Mouse (Mus musculus) heart, postnatal 36 days (tissue): ENCODE measurements around the gene Creg1. TPM values are rescaled to one million over a fixed set of nuclear protein-coding genes. Genes with fewer than 3 reads are reported as not detected.

ENCODE experiments used
- DNase-seq, 2 experiments: peaks; one replicate each; pipeline ENCODE4 v3.0.0; 2021 to 2022
- intact Hi-C: fragments of 180-260 bp; cut with DNase I; formaldehyde crosslinking; loops from one replicate; pipeline ENCODE4 v1.15.1; 2025
- total RNA-seq, 2 experiments: library from RNA; stranded (reverse); gene quantifications; 2 replicates each; pipeline ENCODE4 v1.2.3; 2021

The Creg1 gene
- 10 to 100 TPM; 78.3 to 93.2 TPM for total RNA-seq

DNA sequence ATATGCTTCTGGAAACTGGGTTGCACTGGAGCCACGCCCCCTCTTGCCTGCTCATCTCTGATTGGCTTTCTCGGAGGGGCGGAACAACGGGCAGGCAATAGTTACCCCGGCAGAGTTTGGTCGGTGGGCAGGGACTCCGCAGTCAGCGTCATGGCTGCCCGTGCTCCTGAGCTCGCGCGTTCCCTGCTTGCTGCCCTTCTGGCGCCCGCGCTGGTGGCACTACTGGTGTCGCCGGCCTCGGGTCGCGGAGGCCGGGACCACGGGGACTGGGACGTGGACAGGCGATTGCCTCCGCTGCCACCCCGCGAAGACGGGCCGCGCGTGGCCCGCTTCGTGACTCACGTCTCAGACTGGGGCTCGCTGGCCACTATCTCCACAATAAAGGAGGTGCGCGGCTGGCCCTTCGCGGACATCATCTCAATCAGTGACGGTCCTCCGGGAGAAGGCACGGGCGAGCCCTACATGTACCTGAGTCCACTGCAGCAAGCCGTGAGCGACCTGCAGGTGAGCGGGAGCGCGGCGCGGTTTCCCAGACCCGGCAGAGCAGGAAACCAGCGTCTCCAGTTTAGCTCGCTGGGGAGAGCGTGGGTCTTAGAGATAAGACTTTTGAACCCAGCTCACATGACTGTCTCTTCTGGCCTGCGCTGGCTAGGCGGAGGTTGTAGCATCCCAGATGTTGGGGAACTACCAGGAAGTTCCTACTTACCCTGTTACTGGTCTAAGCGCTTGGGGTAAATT, at the start of gene Creg1:
Creg1 (plus strand) TSS at position 112 of the 738 bp plus-strand sequence.
- DNase-seq, result peak; percentile 92 to 94
- intact Hi-C loops, result loop anchor here (5.0 to 10.0 kb wide), 2 partner anchors 182 to 299 kb away; partner anchors contain the start of genes Dcaf6 and Mpc2

DNA sequence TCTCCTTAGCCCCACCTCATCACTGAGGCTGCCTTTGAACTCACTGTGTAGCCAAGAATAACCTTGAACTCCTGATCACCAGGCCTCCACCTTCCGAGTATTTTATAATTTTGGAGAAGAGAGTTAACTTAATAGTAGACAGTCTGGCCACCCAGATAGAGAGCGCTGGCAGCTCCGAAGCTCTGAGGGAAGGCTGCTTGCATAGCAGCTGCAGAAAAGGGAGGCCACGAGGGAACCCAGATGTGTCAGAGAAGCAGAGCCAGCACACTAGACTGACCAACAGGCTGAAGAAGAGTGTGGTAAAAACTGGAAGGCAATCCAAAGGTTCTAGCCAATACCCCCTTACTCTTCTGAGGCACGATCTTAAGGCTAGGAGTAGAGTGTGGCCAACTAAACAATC, 49.7 kb upstream of the Creg1 start:
- DNase-seq, result no peak
- intact Hi-C loops, result no loop called here

DNA sequence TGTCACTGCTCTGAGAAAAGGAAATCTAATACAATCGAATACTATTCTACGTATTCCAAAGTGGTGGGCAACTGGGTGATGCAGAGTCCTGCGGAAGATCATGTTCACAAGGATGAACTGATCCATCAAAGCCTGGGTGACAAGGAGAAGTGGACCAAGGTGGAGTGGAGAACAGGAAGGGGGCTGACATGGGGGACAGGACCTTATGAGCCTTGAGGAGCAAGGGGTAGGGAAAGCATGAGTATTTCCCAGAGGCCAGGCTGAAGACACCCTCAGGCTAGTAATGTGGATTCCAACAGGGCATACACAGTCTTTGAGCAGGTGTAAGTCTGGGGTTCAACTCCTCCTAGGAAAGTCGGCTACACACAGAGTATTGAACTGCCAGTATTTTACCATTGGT, 47.1 kb upstream of the Creg1 start:
- intact Hi-C loops, result no loop called here
- no peak for DNase-seq

DNA sequence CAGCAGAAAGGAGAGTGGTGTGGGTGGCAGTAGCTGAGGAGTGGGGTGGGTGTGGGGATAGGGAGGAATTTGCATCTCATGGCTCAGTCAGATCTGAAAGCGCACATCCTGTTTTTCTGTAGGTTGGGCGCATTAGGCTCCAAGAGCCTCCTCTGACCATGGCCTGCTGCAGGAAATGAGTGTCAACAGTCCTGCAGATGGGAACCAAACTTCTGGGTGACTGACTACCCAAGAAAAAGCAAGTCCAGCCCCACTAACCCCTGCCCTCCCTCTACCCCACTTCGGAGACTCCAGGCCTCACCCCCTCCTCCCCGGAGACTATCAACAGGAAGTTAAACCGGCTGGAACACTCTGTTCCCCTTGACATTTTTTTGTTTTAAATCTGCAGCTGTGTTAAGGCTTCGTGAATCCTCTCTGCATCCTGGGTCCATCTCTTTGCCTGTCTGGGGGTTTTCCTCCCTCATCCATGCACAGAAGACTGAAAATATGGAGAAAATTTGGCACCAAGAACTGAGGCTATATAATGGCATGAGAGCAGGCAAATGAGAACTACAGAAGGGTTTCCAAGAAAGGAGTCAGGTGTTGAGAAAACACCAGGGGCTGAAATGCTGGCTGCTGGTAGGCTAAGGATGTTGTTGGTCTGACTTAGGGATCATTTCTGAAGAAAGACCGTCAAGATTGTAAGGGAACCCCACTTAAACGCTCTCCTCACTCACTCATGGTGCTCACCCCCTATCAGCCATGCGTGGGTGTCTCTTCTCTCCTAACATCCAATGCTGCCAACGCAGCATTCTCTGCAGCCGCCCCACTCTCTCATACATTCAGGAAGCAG, 45.6 kb upstream of the Creg1 start:
- peak; percentile 68 to 78 for DNase-seq
- intact Hi-C loops, result loop anchor here (1.0 kb wide), 1 partner anchor 34 kb away; no protein-coding TSS in a partner anchor

DNA sequence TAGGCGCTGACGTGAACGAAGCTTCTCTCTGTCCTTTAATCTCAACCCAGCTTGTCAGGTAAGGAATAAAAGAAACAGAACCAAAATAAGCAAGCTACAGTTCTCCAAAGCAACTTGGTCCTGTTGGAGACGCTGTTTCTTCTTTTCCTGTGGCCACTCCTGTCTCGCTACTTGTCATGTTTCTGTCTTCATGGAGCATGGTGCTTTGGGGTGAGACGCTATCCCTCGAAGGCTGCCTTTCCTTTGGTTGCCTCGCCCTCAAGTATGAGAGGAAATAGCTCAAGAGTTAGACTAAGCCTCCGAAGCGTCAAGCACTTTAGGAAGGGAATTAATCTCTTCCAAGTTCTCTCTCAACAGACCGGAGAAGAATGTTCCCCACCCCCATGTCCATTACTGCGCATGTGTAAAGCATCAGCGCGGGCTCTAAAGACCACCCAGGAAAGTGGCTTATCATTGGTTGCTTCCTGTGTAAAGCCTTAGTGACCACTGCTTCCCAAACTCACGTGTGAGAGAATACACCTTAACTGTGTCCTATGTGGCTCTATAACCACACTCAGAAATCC, 44.9 kb upstream of the Creg1 start:
- intact Hi-C loops, result loop anchor here (1.0 kb wide), 1 partner anchor 34 kb away; no protein-coding TSS in a partner anchor
- DNase-seq, result peak in 1 of 2 experiments; percentile 55

DNA sequence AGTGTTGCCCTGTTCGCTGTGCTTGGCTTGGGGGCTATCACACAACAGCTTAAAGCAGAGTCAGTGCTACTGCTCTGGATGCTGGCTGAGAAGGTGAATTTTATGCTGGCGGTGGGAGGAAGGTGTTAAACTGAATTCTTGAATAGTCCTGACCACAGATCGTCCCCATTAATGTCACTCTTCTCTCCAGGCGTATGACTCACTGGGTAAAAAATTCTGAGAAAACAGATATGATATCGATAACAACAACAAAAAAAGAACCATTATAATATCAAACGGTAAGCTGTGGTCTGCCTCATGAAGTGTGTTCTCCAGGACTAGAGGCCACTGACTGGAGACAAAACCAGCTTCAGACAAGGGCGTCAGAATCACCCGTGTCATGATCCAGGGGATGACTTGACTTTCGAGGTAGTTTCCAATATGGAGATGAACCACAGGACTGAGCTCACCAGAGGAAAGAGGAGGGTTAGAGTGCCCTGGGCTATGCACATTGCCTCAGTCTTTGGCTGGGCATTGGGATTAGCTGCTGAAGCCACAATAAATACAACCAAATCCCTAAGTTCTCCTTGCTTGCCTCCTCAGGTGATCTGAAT, 40.9 kb upstream of the Creg1 start:
- intact Hi-C loops, result no loop called here
- DNase-seq, result no peak

DNA sequence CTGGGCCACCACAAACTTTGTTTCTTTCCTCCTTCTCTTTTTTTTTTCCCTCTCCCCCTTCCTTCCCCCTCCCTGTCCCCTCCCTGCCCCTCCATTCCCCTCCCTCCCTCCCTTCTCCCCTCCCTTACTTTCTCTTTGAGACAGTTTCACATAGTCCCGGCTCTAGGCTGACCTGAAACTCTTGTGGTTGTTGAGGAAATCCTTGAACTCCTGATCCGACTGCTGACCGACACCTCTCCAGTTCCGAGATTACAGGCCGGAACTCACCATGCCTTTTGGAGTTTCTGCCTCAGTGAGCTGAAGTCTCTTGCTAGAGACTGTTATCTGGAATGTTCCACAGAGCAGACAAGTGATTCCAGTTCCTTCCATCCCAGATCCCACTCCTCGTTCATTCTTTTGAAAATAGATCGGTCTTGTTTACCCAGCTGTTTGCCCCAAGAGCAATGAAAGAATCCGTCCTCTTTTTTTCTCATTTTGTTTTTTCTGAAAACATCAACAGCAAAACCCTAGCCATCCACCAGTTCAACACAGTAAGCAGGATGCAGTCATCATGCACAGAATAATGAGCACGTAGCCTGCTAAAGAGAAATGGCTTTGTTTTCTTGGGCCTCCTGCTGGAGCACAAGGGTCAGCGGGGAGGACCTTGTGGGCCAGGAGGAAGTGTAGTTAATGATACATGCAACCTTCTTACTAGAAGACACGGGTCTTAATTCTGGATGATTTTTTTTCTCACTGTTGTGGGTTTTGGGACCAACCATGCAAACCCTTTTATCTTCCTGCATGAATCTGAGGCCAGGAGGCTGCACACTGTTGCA, 39.1 kb upstream of the Creg1 start:
- DNase-seq, result no peak
- intact Hi-C loops, result no loop called here

DNA sequence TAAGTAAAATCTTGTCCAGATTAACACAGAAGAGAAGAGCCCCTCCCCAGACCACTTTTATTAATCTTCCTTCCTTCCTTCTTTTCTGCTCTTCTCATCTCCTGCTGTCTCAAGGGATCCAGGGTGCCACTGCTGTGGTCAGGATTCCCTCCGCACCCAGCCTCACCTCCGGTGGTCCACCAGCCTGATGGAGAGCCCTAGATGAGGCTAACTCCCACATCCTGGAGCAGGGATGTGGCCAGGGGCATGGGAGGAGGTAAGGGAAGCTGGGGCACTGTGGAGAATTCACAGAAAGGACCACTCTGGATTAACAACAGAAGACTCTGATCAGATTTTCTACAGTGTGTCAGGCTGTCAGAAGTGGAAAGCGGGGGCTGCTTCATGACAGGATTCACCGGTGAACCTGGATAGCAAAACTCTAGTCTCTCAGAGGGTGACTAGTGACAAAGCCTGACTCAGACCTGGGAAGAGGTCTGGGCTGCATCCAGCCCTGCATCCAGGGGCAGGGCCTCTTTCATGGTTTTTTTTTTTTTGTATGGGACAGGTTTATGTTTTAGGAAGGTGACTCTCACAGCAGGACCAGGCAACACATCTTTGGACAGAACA, 38.4 kb upstream of the Creg1 start:
- no peak for DNase-seq
- intact Hi-C loops, result no loop called here

DNA sequence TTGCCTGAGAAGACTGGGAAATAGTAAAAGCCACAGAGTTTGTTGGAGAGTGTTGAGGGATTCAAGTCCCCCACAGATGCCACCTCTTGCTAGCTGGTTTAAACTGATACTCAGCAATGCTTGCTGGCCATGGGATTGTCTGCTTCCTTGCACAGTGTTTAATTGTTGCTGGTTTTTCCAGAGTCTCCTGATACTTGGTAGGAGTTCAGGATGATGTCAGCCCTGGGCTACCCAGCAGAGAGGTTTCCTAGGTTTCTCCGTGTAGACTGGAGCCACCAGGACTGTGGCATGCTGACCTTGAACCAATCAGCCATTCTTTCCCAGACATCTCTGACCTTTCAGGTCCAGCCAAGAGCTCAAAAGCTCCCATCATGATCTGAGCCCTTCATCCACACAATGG, 36.6 kb upstream of the Creg1 start:
- DNase-seq, result no peak
- intact Hi-C loops, result no loop called here

DNA sequence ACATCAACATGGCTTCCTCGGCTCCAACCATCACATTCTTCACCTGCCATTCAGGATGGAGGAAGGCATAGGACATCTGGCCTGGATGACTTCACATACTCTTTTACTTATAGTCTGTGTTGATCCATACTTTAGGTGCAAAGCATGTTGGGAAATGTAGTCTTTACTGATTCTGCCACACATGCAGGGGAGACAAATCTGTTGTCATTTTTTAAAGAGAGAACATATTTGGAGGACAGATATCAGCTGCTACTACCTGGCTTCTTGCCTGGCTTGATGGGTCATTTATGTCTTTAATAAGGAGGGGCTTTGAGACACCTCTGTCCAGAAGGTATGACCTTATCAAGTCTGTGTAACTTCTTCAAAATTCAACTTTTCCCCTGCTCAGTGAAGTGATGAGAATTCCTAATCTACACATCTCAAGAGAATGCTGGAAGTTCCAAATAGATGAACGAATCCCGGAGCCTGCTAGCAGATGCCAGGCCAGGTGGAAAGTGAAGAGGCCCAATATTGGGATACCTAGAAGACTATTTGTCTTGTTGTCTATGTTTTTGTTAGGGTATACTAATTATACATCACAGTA, 35.4 kb upstream of the Creg1 start:
- no peak for DNase-seq
- intact Hi-C loops, result no loop called here

DNA sequence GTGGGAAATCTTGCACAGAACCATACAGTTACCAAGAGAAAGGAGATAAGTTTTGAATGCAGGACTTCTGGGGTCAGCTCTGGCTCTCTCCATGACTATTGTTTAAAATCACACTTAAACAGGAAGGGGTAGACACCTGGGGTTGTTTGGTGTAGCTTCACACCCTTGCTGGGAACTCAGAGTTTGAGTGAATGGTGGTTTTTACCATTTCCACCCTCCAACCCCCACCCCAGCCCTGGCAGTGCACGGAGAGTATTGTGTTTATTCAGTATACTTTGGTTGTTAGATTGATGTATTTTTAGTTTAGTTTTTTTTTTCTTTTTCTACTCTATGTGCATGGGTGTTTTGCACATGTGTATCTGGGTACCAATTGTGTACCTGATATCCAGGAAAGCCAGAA, 33.4 kb upstream of the Creg1 start:
- intact Hi-C loops, result loop anchor here (10.0 kb wide), 2 partner anchors 265 to 335 kb away; partner anchors contain the start of genes Dcaf6 and Mpc2

DNA sequence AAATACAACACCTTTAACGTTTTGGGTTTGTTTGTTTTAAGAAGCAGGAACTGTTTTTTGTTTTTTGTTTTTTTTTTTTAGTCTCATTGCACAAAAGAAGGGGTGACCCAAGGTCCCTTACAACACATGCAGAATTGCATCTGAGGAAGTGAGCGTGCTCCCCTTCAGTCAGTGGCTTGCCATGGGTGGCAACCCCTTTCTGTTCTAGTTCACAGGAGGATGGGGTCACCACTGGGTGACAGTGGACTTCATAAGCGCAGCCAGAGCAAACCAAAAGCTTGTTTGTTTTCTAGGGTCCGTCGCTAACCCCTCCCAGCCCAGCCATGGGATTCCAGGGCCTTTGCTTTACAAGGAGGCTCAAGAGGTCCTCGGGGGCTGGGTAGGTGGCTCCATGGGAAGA, 32.0 kb upstream of the Creg1 start:
- no peak for DNase-seq
- intact Hi-C loops, result loop anchor here (10.0 kb wide), 2 partner anchors 267 to 337 kb away; partner anchors contain the start of genes Dcaf6 and Mpc2

More for the DNA sequence above, 33.4 kb upstream of the Creg1 start:
- DNase-seq, result no peak

DNA sequence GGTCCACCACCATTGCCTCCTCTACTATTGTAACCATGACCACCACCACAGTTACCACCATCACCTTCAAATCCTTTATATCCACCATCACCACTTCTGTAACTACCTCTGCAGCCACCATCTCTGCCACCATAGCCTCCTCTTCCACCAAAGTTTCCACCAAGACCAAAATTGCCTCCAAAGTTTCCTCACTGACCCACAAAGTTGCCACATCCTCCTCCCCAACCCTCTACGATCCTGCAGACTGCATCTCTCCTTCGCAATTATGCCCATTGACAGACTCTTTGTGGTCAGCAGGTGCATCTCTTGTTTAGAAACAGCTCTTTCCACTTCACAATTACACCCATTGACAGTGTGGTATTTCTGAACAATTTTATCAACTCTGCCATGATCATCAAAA, 28.7 kb upstream of the Creg1 start:
- intact Hi-C loops, result loop anchor here (2.0 to 10.0 kb wide), 4 partner anchors 26 to 340 kb away; partner anchors contain the start of genes Dcaf6, Mpc2 and Rcsd1
- DNase-seq, result no peak

DNA sequence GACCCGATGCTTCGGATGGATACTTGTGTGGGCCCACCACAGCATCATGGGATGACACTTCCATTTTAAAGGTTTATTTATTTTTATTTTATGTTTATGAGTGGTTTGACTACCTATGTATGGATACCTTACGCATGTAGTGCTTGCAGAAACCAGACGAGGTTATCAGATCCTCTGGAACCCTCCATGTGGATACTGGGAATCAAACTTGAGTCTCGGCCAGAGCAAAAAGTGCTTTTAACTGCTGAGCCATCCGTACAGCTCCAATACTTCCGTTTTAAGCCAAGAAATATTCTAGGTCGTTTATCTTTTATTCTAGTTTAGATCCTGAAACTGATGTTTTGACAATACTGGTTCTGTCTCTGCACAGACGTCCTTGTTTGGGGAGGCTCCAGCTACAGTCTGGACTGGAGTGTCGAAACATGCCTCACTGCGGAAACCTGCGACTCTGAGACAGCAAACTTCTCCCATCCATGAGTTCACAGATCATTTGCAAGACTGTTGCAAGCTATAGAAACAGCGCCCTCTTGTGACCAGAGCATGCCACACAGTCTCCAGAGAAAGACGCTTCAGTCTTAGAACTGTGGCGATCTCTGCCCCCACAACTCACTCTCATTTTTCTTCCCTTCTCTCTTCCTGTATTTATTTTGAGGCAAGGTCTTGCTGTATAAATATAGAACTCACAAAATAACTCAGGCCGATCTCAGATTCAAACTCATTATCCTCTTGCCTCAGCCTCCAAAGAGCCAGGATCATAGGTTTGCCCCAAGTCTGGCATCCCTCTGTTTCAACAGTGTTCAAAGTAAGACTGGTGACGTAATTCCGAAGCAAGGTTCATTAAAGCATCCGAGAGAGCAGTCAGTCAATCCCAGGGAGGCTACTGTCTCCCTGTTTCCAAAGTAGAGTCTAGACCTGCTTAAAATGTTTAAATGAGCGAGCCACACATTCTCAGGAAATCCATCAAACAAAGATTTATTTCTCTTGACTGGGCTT, 27.4 kb upstream of the Creg1 start:
- intact Hi-C loops, result loop anchor here (1.0 to 10.0 kb wide), 5 partner anchors 27 to 341 kb away; partner anchors contain the start of genes Dcaf6, Mpc2 and Rcsd1
- peak; percentile 88 to 91 for DNase-seq

DNA sequence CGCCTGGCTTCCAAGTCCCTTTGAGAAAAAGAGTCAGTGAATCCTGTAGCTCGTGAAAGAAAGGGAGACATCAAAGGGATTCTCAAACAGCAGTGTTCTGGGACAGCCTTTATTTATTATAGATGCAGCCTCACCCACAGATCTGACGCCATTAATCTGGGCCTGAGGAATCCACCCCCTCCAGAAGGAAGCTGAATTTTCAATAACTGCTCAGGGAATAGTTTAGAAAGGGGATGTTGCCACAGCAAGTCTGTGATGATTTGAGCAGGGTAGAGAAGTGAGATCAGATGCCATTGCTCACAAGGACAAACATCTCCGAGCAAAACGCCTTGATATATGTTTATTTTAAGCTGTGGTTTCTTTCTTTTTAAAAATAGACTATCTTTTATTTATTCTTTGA, 26.1 kb upstream of the Creg1 start:
- no peak for DNase-seq
- intact Hi-C loops, result loop anchor here (5.0 to 10.0 kb wide), 3 partner anchors 95 to 343 kb away; partner anchors contain the start of genes Dcaf6 and Mpc2

DNA sequence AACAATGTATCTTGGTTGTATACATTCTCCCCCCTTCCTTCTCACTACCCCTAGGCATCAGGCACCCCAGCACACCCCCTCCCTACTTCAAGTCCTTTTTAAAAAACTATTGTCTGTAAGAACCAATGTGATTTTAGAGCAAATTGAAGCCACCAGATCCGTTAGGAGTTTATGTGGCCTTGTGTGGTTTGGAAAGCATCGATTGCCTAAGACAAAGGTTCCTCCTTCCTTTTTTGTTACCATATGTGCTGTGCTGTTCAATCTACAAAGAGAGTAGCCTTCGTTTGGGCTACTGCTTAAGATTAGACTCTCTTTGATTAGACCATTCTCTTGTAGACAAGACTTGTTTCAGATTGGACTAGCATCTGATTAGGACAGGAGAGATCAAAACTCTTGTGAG, 25.7 kb upstream of the Creg1 start:
- intact Hi-C loops, result loop anchor here (1.0 to 10.0 kb wide), 5 partner anchors 16 to 343 kb away; partner anchors contain the start of genes Dcaf6 and Mpc2

DNA sequence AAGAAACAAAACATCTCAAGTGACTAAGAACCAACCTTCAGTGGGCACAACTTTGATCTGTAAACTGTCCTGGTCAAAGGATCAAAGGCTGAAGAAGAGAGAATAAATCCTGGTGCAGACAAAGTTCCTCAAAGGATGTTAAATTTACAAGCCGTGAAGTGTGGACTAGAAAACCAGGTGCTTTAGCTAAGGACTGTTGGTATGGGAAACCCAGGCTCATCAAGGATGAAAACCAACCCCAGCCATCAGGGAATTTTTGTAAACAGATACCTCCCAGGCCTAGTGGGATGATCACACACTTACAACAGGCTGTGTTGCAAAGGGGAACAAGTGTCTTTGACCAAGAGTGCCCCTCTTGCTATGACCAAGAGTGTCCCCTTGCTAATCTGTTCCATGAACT, 24.6 kb upstream of the Creg1 start:
- DNase-seq, result no peak
- intact Hi-C loops, result loop anchor here (1.0 to 10.0 kb wide), 5 partner anchors 15 to 344 kb away; partner anchors contain the start of genes Dcaf6 and Mpc2

More for the DNA sequence above, 25.7 kb upstream of the Creg1 start:
- no peak for DNase-seq
